Mouse (Mus musculus) right cerebral cortex, postnatal 10 days (tissue): ENCODE data around the gene Rbfox3.

Source experiments
- DNase-seq, 2 experiments: peaks; one replicate each; pipeline ENCODE4 v3.0.0; 2021; ENCODE audit warnings: low spot score in 2 of 2

The Rbfox3 gene

GRCm38 (mm10) chr11:118671216-118671615 is 240.2 kb downstream of the Rbfox3 start:
- DNase-seq, result no peak

- no peak for DNase-seq
These were observed 241.6 kb downstream of the Rbfox3 start for GRCm38 (mm10) chr11:118669820-118670219.

DNA sequence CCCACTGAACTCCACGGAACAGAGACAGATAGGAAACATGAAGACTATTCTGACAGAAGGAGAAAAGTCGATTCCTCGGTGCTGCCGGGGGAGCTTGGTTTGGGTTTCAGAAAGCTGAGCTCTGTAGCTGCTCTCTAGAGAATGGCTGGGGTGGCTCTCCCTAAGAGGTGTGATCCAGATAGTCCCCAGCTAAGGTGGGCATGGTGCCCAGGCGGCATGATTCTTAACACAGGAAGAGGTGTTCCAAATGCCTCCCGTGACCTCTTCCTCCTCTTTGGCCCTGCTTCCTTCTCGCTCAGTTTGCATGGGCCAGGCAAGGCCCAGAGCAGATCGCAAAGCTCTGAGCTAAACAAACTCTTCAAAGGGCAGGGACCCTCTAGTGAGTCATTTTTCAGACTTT is 243.0 kb downstream of the Rbfox3 start:
- no peak for DNase-seq

DNA sequence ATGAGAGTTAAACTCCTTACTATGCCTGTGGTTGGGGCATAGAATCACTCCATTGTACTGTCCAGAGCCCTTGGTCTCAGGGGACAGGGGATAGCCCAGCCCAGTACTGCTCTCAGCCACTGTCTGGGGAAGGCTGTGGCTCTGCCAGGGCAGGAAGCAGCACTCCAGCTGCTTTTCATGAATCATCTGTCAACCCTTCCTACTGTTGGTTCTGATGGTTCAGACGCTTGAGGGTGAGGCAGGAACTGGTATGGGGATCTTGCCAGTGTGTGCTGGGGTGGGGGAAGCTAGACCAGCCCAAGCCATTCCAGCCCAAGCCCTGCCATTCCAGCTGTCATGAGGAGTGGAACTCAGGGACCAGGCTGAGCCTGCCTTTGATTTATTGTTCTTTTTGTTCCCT is 243.5 kb downstream of the Rbfox3 start:
- DNase-seq, result no peak

GRCm38 (mm10) chr11:118666172-118666571 is 245.2 kb downstream of the Rbfox3 start:
- no peak for DNase-seq

- DNase-seq, result no peak
These were observed 248.1 kb downstream of the Rbfox3 start for GRCm38 (mm10) chr11:118663305-118663704.

DNA sequence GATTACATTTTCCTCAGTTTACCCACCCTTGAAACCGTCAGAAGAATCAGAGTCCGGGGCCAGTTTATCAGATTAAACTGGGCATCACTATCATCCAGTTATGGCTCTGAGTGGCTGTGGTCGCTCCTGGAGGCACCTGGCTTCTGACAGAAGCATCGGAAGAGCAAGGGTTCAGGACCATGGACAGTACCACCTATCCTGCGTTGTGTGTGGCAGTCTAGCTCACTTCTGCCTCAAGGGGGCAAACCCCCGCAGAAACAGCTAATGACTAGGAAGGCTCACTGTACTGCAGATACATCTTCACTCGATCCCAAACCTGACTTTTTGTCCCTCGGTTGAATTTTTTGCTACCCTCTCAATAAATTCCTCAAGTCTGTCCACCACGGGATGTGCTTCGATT is 252.1 kb downstream of the Rbfox3 start:
- DNase-seq, result no peak

GRCm38 (mm10) chr11:118655833-118656232 is 255.6 kb downstream of the Rbfox3 start:
- DNase-seq, result no peak

GRCm38 (mm10) chr11:118653521-118654318 is 257.7 kb downstream of the Rbfox3 start:
- no peak for DNase-seq

GRCm38 (mm10) chr11:118652401-118653240 is 258.8 kb downstream of the Rbfox3 start:
- DNase-seq, result no peak

DNA sequence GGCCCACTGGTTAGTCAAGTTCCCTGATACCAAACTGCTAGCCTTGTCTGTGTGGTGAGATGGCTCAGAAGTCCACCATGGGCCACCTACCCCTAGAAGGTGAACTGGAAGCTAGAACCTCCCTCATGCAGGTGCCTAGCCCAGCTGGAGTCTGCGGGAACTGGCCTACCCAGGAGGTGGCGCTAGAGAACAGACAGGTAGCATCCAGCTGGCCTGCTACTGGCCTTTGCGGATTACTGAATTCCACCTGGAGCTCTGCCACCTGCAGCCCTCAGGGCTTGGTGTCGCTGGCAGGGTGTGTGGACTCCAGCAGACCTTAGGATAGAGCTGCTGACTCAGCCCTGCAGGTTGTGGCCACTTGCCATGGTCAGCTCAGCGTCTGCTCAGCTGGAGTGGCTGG is 263.0 kb downstream of the Rbfox3 start:
- DNase-seq, result no peak

DNA sequence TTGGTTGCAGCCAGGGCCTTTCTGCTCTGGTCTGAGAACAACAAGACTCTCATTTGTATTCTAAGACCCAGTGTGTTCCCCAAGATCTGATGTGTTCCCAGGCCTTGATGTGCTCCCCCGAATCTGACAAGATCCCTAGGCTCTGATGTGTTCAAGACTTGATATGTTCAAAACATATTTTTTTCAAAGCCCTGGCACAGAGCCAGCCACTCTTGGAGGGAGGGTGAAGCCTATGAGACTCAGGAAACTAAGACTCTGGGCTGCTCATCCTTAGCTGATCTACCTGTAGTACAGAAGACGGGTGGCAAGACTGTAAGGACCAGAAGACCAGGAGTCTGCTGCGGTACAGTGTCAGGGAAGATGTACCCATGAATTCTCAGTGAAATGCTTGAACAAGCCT is 264.5 kb downstream of the Rbfox3 start:
- DNase-seq, result no peak

DNA sequence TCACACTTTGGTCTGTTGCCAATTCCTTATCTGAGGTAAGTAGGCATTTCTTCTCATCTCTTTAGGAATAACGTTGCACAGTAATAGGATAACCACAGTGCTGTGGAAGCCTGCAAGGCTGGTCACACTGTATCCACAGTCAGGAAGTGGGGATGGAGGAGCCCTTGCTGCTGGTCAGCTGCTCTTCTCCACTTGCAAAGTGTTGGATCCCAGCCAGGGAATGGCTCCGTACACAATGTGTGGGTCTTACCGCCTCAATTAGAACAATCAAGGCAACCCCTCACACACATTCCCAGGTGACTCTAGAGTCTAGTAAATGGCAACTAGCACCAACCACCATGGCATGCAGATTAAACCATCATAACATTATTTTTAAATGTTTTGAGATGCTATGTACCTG is 266.2 kb downstream of the Rbfox3 start:
- no peak for DNase-seq

GRCm38 (mm10) chr11:118640706-118641105 is 270.7 kb downstream of the Rbfox3 start:
- no peak for DNase-seq

DNA sequence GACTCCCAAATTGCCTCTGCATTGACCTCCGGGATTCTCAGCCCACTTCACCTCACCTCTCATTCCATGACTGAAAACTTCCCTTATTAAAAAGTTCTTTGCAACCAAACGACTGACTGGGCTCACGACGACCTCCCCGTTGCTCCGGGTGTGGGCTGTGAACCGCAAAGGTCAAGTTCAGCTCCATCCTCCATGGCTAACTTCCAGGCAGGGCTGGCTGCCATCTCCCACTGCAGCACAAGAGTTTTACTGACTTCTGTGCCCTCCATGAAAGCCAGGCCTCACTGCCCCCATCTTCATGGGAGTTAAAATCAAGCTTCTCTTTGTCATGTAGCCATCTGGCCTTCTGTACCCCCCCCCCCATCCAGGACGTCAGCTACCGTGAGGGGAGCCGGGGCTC is 273.7 kb downstream of the Rbfox3 start:
- DNase-seq, result no peak

GRCm38 (mm10) chr11:118634647-118635046 is 276.8 kb downstream of the Rbfox3 start:
- DNase-seq, result no peak

DNA sequence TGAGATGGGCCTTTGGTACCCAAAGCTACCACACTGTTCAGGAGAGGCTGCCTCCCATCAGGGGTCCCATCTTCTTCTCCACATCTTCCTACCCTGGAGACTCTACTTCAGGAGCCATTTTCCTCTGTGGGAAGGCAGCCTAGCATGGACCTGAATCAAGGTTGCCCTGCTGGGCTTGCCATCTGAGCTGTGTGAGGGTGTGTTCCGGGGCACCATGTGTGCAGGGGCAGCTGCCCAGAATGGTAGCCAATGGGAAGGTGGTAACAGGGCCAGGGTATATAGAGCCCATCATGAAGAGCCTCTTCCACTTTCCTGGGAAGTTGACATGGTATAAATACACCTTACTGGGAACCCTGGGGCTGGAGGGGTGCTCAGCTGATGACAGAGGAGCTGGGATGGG is 281.7 kb downstream of the Rbfox3 start:
- DNase-seq, result no peak

DNA sequence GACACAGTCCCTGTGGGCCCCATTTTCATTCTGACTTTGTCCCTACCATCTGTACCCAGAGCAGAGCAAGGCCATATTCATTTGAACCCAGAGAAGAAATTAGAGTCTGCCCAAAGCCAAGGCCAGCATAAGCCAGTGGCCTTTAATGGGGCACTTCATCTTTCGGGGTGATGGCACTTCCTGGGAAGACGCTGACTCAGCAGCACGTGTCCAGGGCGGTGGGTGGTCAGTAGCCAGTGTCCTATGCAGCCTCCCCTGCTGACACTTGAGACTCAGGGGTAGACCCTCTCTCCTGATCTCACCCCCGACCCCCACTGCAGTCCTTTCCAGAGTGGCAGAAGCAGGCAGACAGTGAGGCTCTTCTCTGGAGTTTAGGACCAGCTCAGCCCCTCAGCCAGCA is 283.9 kb downstream of the Rbfox3 start:
- DNase-seq, result no peak

GRCm38 (mm10) chr11:118620869-118621268 is 290.5 kb downstream of the Rbfox3 start:
- no peak for DNase-seq

DNA sequence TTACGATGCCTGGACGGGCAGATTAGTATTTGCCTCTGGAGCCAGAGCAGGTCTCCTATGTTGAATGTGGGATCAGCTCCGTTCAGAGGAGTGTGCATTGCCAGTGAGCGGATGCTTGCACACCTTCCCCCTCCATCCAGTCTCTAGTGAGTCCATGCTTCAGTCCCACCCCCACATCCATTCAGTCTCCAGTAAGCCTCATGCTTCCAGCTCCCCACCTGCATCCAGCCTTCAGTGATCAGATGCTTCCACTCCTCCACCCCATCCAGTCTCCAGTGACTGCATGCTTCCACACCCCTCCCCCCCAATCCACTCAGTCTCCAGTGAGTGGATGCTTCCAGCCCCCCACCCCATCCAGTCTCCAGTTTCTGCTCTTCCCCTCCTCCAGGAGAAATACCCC is 297.3 kb downstream of the Rbfox3 start:
- DNase-seq, result no peak

DNA sequence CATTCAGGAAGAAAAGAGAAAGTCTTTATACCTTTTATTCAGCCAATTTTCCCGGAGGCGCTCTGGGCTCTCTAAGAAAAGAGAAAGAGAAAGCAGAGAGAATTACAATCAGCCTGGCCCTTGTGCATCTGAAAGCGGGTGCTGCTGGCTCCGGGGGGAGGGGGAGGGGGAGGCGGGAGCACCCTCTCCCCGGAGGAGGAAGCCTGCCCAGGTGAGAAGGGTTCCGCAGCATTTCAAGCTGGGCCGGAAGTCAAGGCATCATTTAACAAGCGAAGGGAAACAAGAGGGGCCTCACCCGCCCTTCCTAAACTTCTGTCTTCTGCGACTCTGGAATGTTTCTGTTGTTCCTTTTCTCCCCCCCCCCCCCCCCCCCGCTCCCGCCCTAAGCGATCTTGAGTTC is 301.3 kb downstream of the Rbfox3 start:
- DNase-seq, result no peak

- DNase-seq, result no peak
These were observed 302.0 kb downstream of the Rbfox3 start for GRCm38 (mm10) chr11:118609236-118610000.
